Mouse (Mus musculus) kidney, postnatal 0 days (tissue): ENCODE results near the gene Ubxn4. TPM values are rescaled to one million over a fixed set of nuclear protein-coding genes. Genes with fewer than 3 reads are reported as not detected.
A peak's percentile ranks its signal among the peaks of the same experiment; 100 is the strongest.

Source experiments
- ATAC-seq: fragments of 200-750 bp; cut with Nextera tagmentation; replicated peaks from 2 replicates; pipeline ENCODE4 v1.8.0; 2017; ENCODE audit warnings: low read depth, moderate number of reproducible peaks, moderate TSS enrichment, moderate library complexity; ENCODE audit not compliant: low FRiP score
- DNase-seq: peaks from one replicate; pipeline ENCODE4 v3.0.0-alpha.2; 2016; ENCODE audit warnings: low spot score
- H3K27ac ChIP-seq: fragments of 300-500 bp; sonication (generic); 2 replicates; pipeline ENCODE4 v1.5.1; 2014; ENCODE audit warnings: mild to moderate bottlenecking
- H3K27me3 ChIP-seq: fragments of 300-500 bp; sonication (generic); 2 replicates; pipeline ENCODE4 v1.6.1; 2014; ENCODE audit warnings: low read length, mixed read lengths; ENCODE audit not compliant: insufficient read depth
- H3K36me3 ChIP-seq: fragments of 300-500 bp; sonication (generic); 2 replicates; pipeline ENCODE4 v1.6.1; 2014; ENCODE audit warnings: low read length, mixed read lengths; ENCODE audit not compliant: insufficient read depth
- H3K4me1 ChIP-seq: fragments of 300-500 bp; sonication (generic); replicated peaks from 2 replicates; pipeline ENCODE4 v1.6.1; 2014; ENCODE audit warnings: antibody characterized with exemption, low read length, mixed read lengths; ENCODE audit not compliant: insufficient read depth
- H3K4me2 ChIP-seq: fragments of 300-500 bp; sonication (generic); 2 replicates; pipeline ENCODE4 v1.6.1; 2014; ENCODE audit warnings: mild to moderate bottlenecking, low read length, moderate library complexity, mixed read lengths
- H3K4me3 ChIP-seq: fragments of 300-500 bp; sonication (generic); replicated peaks from 2 replicates; pipeline ENCODE4 v1.5.1; 2014; ENCODE audit warnings: low read depth, low read length
- H3K9ac ChIP-seq: fragments of 300-500 bp; sonication (generic); 2 replicates; pipeline ENCODE4 v1.6.1; 2014; ENCODE audit warnings: low read depth, low read length
- H3K9me3 ChIP-seq: fragments of 300-500 bp; sonication (generic); replicated peaks from 2 replicates; pipeline ENCODE4 v1.6.1; 2016; ENCODE audit warnings: low read length, inconsistent platforms, mixed read lengths
- CTCF ChIP-seq: IDR thresholded peaks from 2 replicates; pipeline ENCODE4 v1.5.1; 2016; ENCODE audit warnings: antibody characterized with exemption, low read depth, mild to moderate bottlenecking, moderate library complexity
- WGBS: fragments of 180-500 bp; shearing (Covaris S2); extraction: QIAGEN DNeasy Blood & Tissue Kit; methylation state at CpG from one replicate; pipeline ENCODE4 v1.1.7; 2014; 5-methylcytosine and 5-hydroxymethylcytosine counted together
- polyA plus RNA-seq: library from polyadenylated mRNA; unstranded; fragments of >200 nt; fragmentation: Nextera tagmentation; extraction: Ambion mirVana; gene quantifications from 2 replicates; pipeline ENCODE4 v1.2.1, GENCODE M21; 2015

Gene Ubxn4
- polyA plus RNA-seq, result 76.2 and 78.4 TPM in 2 replicates

- ATAC-seq (0 out of 2 replicates have a peak, but pooled peaks have one; percentile 15), DNase-seq (no peak)
- Histone ChIP-seq H3K27me3 (no peaks in the 10 kb centered on the region), H3K9ac (peak within 1 kb of the TSS; percentile 79), H3K27ac (peak within 1 kb of the TSS; percentile 95), H3K4me3 (peak within 1 kb of the TSS; percentile 71), H3K4me1 (no peaks in the 10 kb centered on the region; the same call in 1 of the 2 replicates), H3K4me2 (peak within 1 kb of the TSS; percentile 95), H3K36me3 (no peaks in the 10 kb centered on the region), H3K9me3 (no peaks in the 10 kb centered on the region)
- TF ChIP-seq CTCF, result no peak
- WGBS, result 12% methylated on average over 10 of the region's 10 CpGs
Observed at GRCm38 (mm10) chr1:128243627-128243995, at the start of gene Ubxn4. Ubxn4 (plus strand) TSS chr1:128243964.

GRCm38 (mm10) chr1:128194011-128194410 is 49.8 kb upstream of the Ubxn4 start:
- no peak overlapping the region for H3K4me2 ChIP-seq
- no peak overlapping the region for H3K4me3 ChIP-seq
- TF ChIP-seq CTCF, result no peak
- no peak overlapping the region for H3K27ac ChIP-seq
- WGBS, result 44% methylated on average over 2 of the region's 2 CpGs
- DNase-seq (no peak), ATAC-seq (no peak)
- peaks cover 26% of the 10 kb centered on the region for H3K36me3 ChIP-seq
- H3K9me3 ChIP-seq, result no peaks in the 10 kb centered on the region
- H3K9ac ChIP-seq, result no peak overlapping the region
- H3K27me3 ChIP-seq, result no peaks in the 10 kb centered on the region
- no peaks in the 10 kb centered on the region for H3K4me1 ChIP-seq

- ATAC-seq, result no peak
- Histone ChIP-seq H3K9ac (no peak overlapping the region), H3K4me2 (no peak overlapping the region), H3K9me3 (no peaks in the 10 kb centered on the region), H3K4me3 (no peak overlapping the region), H3K36me3 (peaks cover 23% of the 10 kb centered on the region), H3K27ac (no peak overlapping the region), H3K4me1 (no peaks in the 10 kb centered on the region), H3K27me3 (no peaks in the 10 kb centered on the region)
- DNase-seq, result no peak
- WGBS, result 86% methylated on average over 1 of the region's 1 CpGs
- no peak for TF ChIP-seq CTCF
Observed at GRCm38 (mm10) chr1:128197353-128197752, 46.4 kb upstream of the Ubxn4 start.

GRCm38 (mm10) chr1:128213261-128213660 is 30.5 kb upstream of the Ubxn4 start:
- no peak for ATAC-seq
- whole genome bisulfite sequencing, result 85% methylated on average over 5 of the region's 5 CpGs

GRCm38 (mm10) chr1:128221886-128222285 is 21.9 kb upstream of the Ubxn4 start:
- TF ChIP-seq CTCF, result no peak
- WGBS, result 93% methylated on average over 2 of the region's 2 CpGs
- no peak overlapping the region for H3K27ac ChIP-seq

More at GRCm38 (mm10) chr1:128213261-128213660, 30.5 kb upstream of the Ubxn4 start:
- no peaks in the 10 kb centered on the region for H3K4me1 ChIP-seq
- H3K4me3 ChIP-seq, result no peak overlapping the region
- peaks cover 6% of the 10 kb centered on the region; the same call in 1 of the 2 replicates for H3K36me3 ChIP-seq
- no peak overlapping the region for H3K27ac ChIP-seq
- H3K9me3 ChIP-seq, result no peaks in the 10 kb centered on the region
- TF ChIP-seq CTCF, result no peak
- DNase-seq, result no peak
- H3K9ac ChIP-seq, result no peak overlapping the region
- no peak overlapping the region for H3K4me2 ChIP-seq
- H3K27me3 ChIP-seq, result no peaks in the 10 kb centered on the region

GRCm38 (mm10) chr1:128223304-128223703 is 20.5 kb upstream of the Ubxn4 start:
- peak; percentile 66 for TF ChIP-seq CTCF
- 72% methylated on average over 1 of the region's 1 CpGs for WGBS
- DNase-seq (peak; percentile 4), ATAC-seq (no peak)
- H3K36me3 ChIP-seq, result peaks cover 26% of the 10 kb centered on the region
- H3K27ac ChIP-seq, result no peak overlapping the region
- H3K9ac ChIP-seq, result no peak overlapping the region
- H3K9me3 ChIP-seq, result no peaks in the 10 kb centered on the region
- no peaks in the 10 kb centered on the region for H3K27me3 ChIP-seq
- no peaks in the 10 kb centered on the region for H3K4me1 ChIP-seq
- H3K4me3 ChIP-seq, result no peak overlapping the region
- no peak overlapping the region for H3K4me2 ChIP-seq

More at GRCm38 (mm10) chr1:128221886-128222285, 21.9 kb upstream of the Ubxn4 start:
- Histone ChIP-seq H3K9me3 (no peaks in the 10 kb centered on the region), H3K36me3 (peaks cover 26% of the 10 kb centered on the region), H3K27me3 (no peaks in the 10 kb centered on the region), H3K4me1 (no peaks in the 10 kb centered on the region), H3K4me3 (no peak overlapping the region), H3K4me2 (no peak overlapping the region), H3K9ac (no peak overlapping the region)
- ATAC-seq (no peak), DNase-seq (no peak)

- Histone ChIP-seq H3K27me3 (no peaks in the 10 kb centered on the region), H3K4me2 (no peak overlapping the region), H3K4me3 (no peak overlapping the region), H3K4me1 (no peaks in the 10 kb centered on the region), H3K27ac (no peak overlapping the region), H3K36me3 (peaks cover 34% of the 10 kb centered on the region), H3K9me3 (no peaks in the 10 kb centered on the region), H3K9ac (no peak overlapping the region)
- no peak for TF ChIP-seq CTCF
- 96% methylated on average over 4 of the region's 4 CpGs for WGBS
- ATAC-seq, result no peak
- DNase-seq, result no peak
Observed at GRCm38 (mm10) chr1:128235181-128235580, 8.6 kb upstream of the Ubxn4 start.
